Mouse (Mus musculus) embryonic facial prominence, embryonic 11.5 days (tissue): Measurements from ENCODE around the gene Foxe1. TPM values are rescaled to one million over a fixed set of nuclear protein-coding genes. Genes with fewer than 3 reads are reported as not detected.

Experiments used
- ATAC-seq: fragments of 200-750 bp; cut with Nextera tagmentation; replicated peaks from 2 replicates; pipeline ENCODE4 v1.8.0; 2017; ENCODE audit warnings: low read depth; ENCODE audit not compliant: insufficient number of reproducible peaks, low FRiP score, low TSS enrichment
- DNase-seq: peaks from one replicate; pipeline ENCODE4 v3.0.0-alpha.2; 2015; ENCODE audit warnings: low spot score
- H3K27ac ChIP-seq: fragments of 300-500 bp; sonication (generic); replicated peaks from 2 replicates; pipeline ENCODE4 v1.5.1; 2014; ENCODE audit warnings: mild to moderate bottlenecking, low read depth, low read length, control low read depth
- H3K27me3 ChIP-seq: fragments of 300-500 bp; sonication (generic); 2 replicates; pipeline ENCODE4 v1.6.1; 2014; ENCODE audit warnings: mild to moderate bottlenecking, low read length, moderate library complexity, mixed read lengths; ENCODE audit not compliant: control insufficient read depth, insufficient read depth
- H3K36me3 ChIP-seq: fragments of 300-500 bp; sonication (generic); replicated peaks from 2 replicates; pipeline ENCODE4 v1.6.1; 2014; ENCODE audit warnings: low read depth, mild to moderate bottlenecking, low read length, moderate library complexity, mixed read lengths; ENCODE audit not compliant: control insufficient read depth, insufficient read depth
- H3K4me1 ChIP-seq: fragments of 300-500 bp; sonication (generic); 2 replicates; pipeline ENCODE4 v1.6.1; 2014; ENCODE audit warnings: low read length, mixed read lengths; ENCODE audit not compliant: control insufficient read depth, insufficient read depth
- H3K4me2 ChIP-seq: fragments of 300-500 bp; sonication (generic); 2 replicates; pipeline ENCODE4 v1.6.1; 2014; ENCODE audit warnings: low read depth, mild to moderate bottlenecking, control low read depth, low read length, moderate library complexity
- H3K4me3 ChIP-seq: fragments of 300-500 bp; sonication (generic); 2 replicates; pipeline ENCODE4 v1.5.1; 2014; ENCODE audit warnings: low read depth, low read length, control low read depth
- H3K9ac ChIP-seq: fragments of 300-500 bp; sonication (generic); replicated peaks from 2 replicates; pipeline ENCODE4 v1.6.1; 2014; ENCODE audit warnings: mild to moderate bottlenecking, control low read depth, low read length
- H3K9me3 ChIP-seq: fragments of 300-500 bp; sonication (generic); replicated peaks from 2 replicates; pipeline ENCODE4 v1.6.1; 2016; ENCODE audit warnings: mild to moderate bottlenecking, low read length, inconsistent platforms, mixed read lengths; ENCODE audit not compliant: control insufficient read depth
- WGBS: fragments of 180-500 bp; shearing (Covaris S2); extraction: QIAGEN DNeasy Blood & Tissue Kit; methylation state at CpG from one replicate; pipeline ENCODE4 v1.1.7; 2014; 5-methylcytosine and 5-hydroxymethylcytosine counted together
- polyA plus RNA-seq: library from polyadenylated mRNA; unstranded; fragments of >200 nt; fragmentation: Nextera tagmentation; extraction: Ambion mirVana; gene quantifications from 2 replicates; pipeline ENCODE4 v1.2.1, GENCODE M21; 2014

Gene Foxe1
- polyA plus RNA-seq, 1 experiment from 2014 or later: 1.5 TPM

GRCm38 (mm10) chr4:46390390-46390970 is 47.1 kb downstream of the Foxe1 start:
- DNase-seq: peak; percentile 93
- 22% methylated on average over 9 of the region's 9 CpGs for WGBS
- no peaks in the 10 kb centered on the region for H3K36me3 ChIP-seq
- ATAC-seq: no peak; the same call in 1 of the 2 replicates
- H3K4me3 ChIP-seq: no peak overlapping the region
- no peak overlapping the region for H3K27ac ChIP-seq
- no peaks in the 10 kb centered on the region for H3K4me1 ChIP-seq
- H3K9ac ChIP-seq: no peak overlapping the region
- H3K27me3 ChIP-seq: no peaks in the 10 kb centered on the region
- H3K9me3 ChIP-seq: no peaks in the 10 kb centered on the region
- H3K4me2 ChIP-seq: no peak overlapping the region; the same call in 1 of the 2 replicates

- 77% methylated on average over 2 of the region's 2 CpGs for WGBS
- H3K4me1 ChIP-seq: no peaks in the 10 kb centered on the region
- no peak overlapping the region for H3K4me2 ChIP-seq
- no peak overlapping the region for H3K4me3 ChIP-seq
- H3K27me3 ChIP-seq: no peaks in the 10 kb centered on the region
- H3K9me3 ChIP-seq: no peaks in the 10 kb centered on the region
- ATAC-seq (no peak), DNase-seq (no peak)
- H3K27ac ChIP-seq: no peak overlapping the region
- no peaks in the 10 kb centered on the region for H3K36me3 ChIP-seq
- H3K9ac ChIP-seq: no peak overlapping the region
Observed at GRCm38 (mm10) chr4:46394388-46394787, 51.0 kb downstream of the Foxe1 start.

GRCm38 (mm10) chr4:46395736-46396135 is 52.3 kb downstream of the Foxe1 start:
- Histone ChIP-seq H3K36me3 (no peaks in the 10 kb centered on the region), H3K4me2 (no peak overlapping the region), H3K4me3 (no peak overlapping the region), H3K9ac (no peak overlapping the region), H3K9me3 (no peaks in the 10 kb centered on the region), H3K27me3 (no peaks in the 10 kb centered on the region), H3K4me1 (no peaks in the 10 kb centered on the region), H3K27ac (no peak overlapping the region)
- no peak for DNase-seq
- no peak for ATAC-seq
- 41% methylated on average over 5 of the region's 5 CpGs for WGBS

Other genes with a start within 250 kb of the Foxe1 start
- gene Ncbp1, start 205.0 kb upstream of the Foxe1 start, polyA plus RNA-seq: 138 and 143 TPM in 2 replicates
- gene Tstd2, start 204.9 kb upstream of the Foxe1 start, polyA plus RNA-seq: 36.6 and 36.7 TPM in 2 replicates
- gene Xpa, start 147.3 kb upstream of the Foxe1 start, polyA plus RNA-seq: 26.4 and 27.0 TPM in 2 replicates
- gene Trmo, start 45.8 kb downstream of the Foxe1 start, polyA plus RNA-seq: 11.8 and 12.3 TPM in 2 replicates
- 13.9 and 16.7 TPM in 2 replicates for gene Hemgn, start 69.9 kb downstream of the Foxe1 start, polyA plus RNA-seq
- 327 and 354 TPM in 2 replicates for gene Anp32b, start 107.3 kb downstream of the Foxe1 start, polyA plus RNA-seq
- 90.3 and 97.6 TPM in 2 replicates for gene Nans, start 145.6 kb downstream of the Foxe1 start, polyA plus RNA-seq
- gene Trim14, start 192.5 kb downstream of the Foxe1 start, polyA plus RNA-seq: 2.0 and 2.7 TPM in 2 replicates